Mouse (Mus musculus): ENCODE results near the gene Ifnk. TPM values are rescaled to one million over a fixed set of nuclear protein-coding genes. Genes with fewer than 3 reads are reported as not detected.

The Ifnk gene
- total and polyA plus RNA-seq, 3 experiments: not detected

GRCm38 (mm10) chr4:35192725-35193124 is 40.9 kb downstream of the Ifnk start:
- no peak for DNase-seq

- no peak for DNase-seq
Observed at GRCm38 (mm10) chr4:35201700-35202099, 49.8 kb downstream of the Ifnk start.

Other genes with a start within 250 kb of the Ifnk start
- gene Mob3b, start 5.4 kb downstream of the Ifnk start, total RNA-seq (2021): 10 to 100 TPM; 23.7 to 35.2 TPM
- 7.7 and 7.9 TPM in 2 replicates for gene Mob3b, start 5.4 kb downstream of the Ifnk start, polyA plus RNA-seq (2012; rRNA removed)
- gene C9orf72, start 74.1 kb downstream of the Ifnk start, total RNA-seq (2021): 10 to 100 TPM; 16.1 to 23.6 TPM
- 2.3 and 2.9 TPM in 2 replicates for gene C9orf72, start 74.1 kb downstream of the Ifnk start, polyA plus RNA-seq (2012; rRNA removed)

Measured in adrenal gland, adult 2 months (tissue).